Mouse (Mus musculus) limb, embryonic 11.5 days (tissue): ENCODE measurements at regions not wholly inside any gene's neighbourhood (a gene's known extent, or its start where the extent isn't known, plus 50 kb on each side); places are given as distances from the start of the nearest gene placed in this dataset.

ENCODE experiments used
- ATAC-seq: fragments of 200-750 bp; cut with Nextera tagmentation; 2 replicates; pipeline ENCODE4 v1.8.0; 2017; ENCODE audit warnings: low read depth; ENCODE audit not compliant: insufficient number of reproducible peaks, low FRiP score, low TSS enrichment
- DNase-seq: peaks from one replicate; pipeline ENCODE4 v3.0.0-alpha.2; 2015; ENCODE audit warnings: low spot score
- H3K27ac ChIP-seq: fragments of 300-500 bp; sonication (generic); replicated peaks from 2 replicates; pipeline ENCODE4 v1.5.1; 2014; ENCODE audit warnings: low read depth, mild to moderate bottlenecking, low read length
- H3K27me3 ChIP-seq: fragments of 300-500 bp; sonication (generic); 2 replicates; pipeline ENCODE4 v1.6.1; 2014; ENCODE audit warnings: mild to moderate bottlenecking, low read length, mixed read lengths; ENCODE audit not compliant: control insufficient read depth, insufficient read depth
- H3K36me3 ChIP-seq: fragments of 300-500 bp; sonication (generic); 2 replicates; pipeline ENCODE4 v1.6.1; 2014; ENCODE audit warnings: mild to moderate bottlenecking, low read length, moderate library complexity, mixed read lengths; ENCODE audit not compliant: control insufficient read depth, insufficient read depth
- H3K4me1 ChIP-seq: fragments of 300-500 bp; sonication (generic); 2 replicates; pipeline ENCODE4 v1.6.1; 2014; ENCODE audit warnings: low read length, mixed read lengths; ENCODE audit not compliant: control insufficient read depth, insufficient read depth
- H3K4me2 ChIP-seq: fragments of 300-500 bp; sonication (generic); 2 replicates; pipeline ENCODE4 v1.6.1; 2014; ENCODE audit warnings: low read depth, mild to moderate bottlenecking, moderate library complexity; ENCODE audit not compliant: severe bottlenecking
- H3K4me3 ChIP-seq: fragments of 300-500 bp; sonication (generic); 2 replicates; pipeline ENCODE4 v1.5.1; 2014; ENCODE audit warnings: low read depth, low read length
- H3K9ac ChIP-seq: fragments of 300-500 bp; sonication (generic); 2 replicates; pipeline ENCODE4 v1.6.1; 2014; ENCODE audit warnings: mild to moderate bottlenecking, low read length
- H3K9me3 ChIP-seq: fragments of 300-500 bp; sonication (generic); 2 replicates; pipeline ENCODE4 v1.6.1; 2016; ENCODE audit warnings: low read length; ENCODE audit not compliant: control insufficient read depth
- WGBS: fragments of 180-500 bp; shearing (Covaris S2); extraction: QIAGEN DNeasy Blood & Tissue Kit; methylation state at CpG from one replicate; pipeline ENCODE4 v1.1.7; 2014; 5-methylcytosine and 5-hydroxymethylcytosine counted together

GRCm38 (mm10) chr17:48680331-48680730 is 225.6 kb downstream of the Unc5cl start:
- ATAC-seq: no peak
- Histone ChIP-seq H3K4me1 (no peaks in the 10 kb centered on the region), H3K4me2 (no peak overlapping the region), H3K27ac (no peak overlapping the region), H3K9me3 (no peaks in the 10 kb centered on the region), H3K9ac (no peak overlapping the region), H3K27me3 (no peaks in the 10 kb centered on the region), H3K4me3 (no peak overlapping the region), H3K36me3 (no peaks in the 10 kb centered on the region)
- no peak for DNase-seq
- 91% methylated on average over 10 of the region's 10 CpGs for WGBS

GRCm38 (mm10) chr17:48688944-48689343 is 234.2 kb downstream of the Unc5cl start:
- Histone ChIP-seq H3K36me3 (no peaks in the 10 kb centered on the region), H3K9ac (no peak overlapping the region), H3K4me2 (no peak overlapping the region), H3K27me3 (no peaks in the 10 kb centered on the region), H3K9me3 (no peaks in the 10 kb centered on the region), H3K4me1 (no peaks in the 10 kb centered on the region), H3K27ac (no peak overlapping the region), H3K4me3 (no peak overlapping the region)
- ATAC-seq (no peak), DNase-seq (no peak)
- 77% methylated on average over 2 of the region's 2 CpGs for WGBS

- ATAC-seq: no peak
- Histone ChIP-seq H3K27ac (no peak overlapping the region), H3K4me1 (no peaks in the 10 kb centered on the region), H3K4me3 (no peak overlapping the region), H3K36me3 (no peaks in the 10 kb centered on the region), H3K4me2 (no peak overlapping the region), H3K27me3 (no peaks in the 10 kb centered on the region), H3K9me3 (no peaks in the 10 kb centered on the region; the same call in 1 of the 2 replicates), H3K9ac (no peak overlapping the region)
- WGBS: 81% methylated on average over 5 of the region's 5 CpGs
- DNase-seq: no peak
Observed at GRCm38 (mm10) chr17:48698456-48698855, 233.7 kb upstream of the Lrfn2 start.

- no peak overlapping the region for H3K4me3 ChIP-seq
- H3K36me3 ChIP-seq: no peaks in the 10 kb centered on the region
- 30% methylated on average over 10 of the region's 10 CpGs for WGBS
- H3K4me1 ChIP-seq: no peaks in the 10 kb centered on the region
- DNase-seq: peak; percentile 35
- H3K4me2 ChIP-seq: no peak overlapping the region
- no peaks in the 10 kb centered on the region; the same call in 1 of the 2 replicates for H3K9me3 ChIP-seq
- no peak overlapping the region for H3K9ac ChIP-seq
- ATAC-seq: no peak
- H3K27ac ChIP-seq: no peak overlapping the region
- H3K27me3 ChIP-seq: no peaks in the 10 kb centered on the region
Observed at GRCm38 (mm10) chr17:48700591-48700990, 231.6 kb upstream of the Lrfn2 start.

- Histone ChIP-seq H3K4me2 (no peak overlapping the region), H3K4me1 (no peaks in the 10 kb centered on the region), H3K9me3 (no peaks in the 10 kb centered on the region), H3K36me3 (no peaks in the 10 kb centered on the region), H3K4me3 (no peak overlapping the region), H3K27me3 (no peaks in the 10 kb centered on the region), H3K9ac (no peak overlapping the region), H3K27ac (no peak overlapping the region)
- no peak for ATAC-seq
- 81% methylated on average over 4 of the region's 4 CpGs for WGBS
- DNase-seq: no peak
Observed at GRCm38 (mm10) chr17:48720506-48720905, 211.7 kb upstream of the Lrfn2 start.

DNA sequence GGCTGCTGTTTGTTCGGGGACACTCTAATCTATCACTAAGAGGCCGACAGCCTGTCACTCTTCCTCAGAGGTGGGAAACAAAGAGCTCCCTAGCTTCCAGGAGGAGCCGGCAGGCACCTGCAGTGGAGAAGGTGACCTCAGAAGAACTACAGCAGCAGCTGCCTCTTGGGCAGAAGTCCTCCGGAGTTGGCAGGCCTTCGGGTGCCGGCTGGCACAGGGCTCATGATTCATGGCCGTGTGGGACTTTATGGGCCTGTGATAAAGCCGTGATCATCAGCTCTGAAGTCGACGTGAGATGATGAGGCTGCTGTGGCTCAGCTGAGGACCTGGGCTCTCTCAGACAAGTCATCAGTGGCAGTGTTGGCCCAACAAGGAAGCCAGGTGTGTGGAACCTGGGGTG is 208.9 kb upstream of the Lrfn2 start:
- Histone ChIP-seq H3K9ac (no peak overlapping the region), H3K4me2 (no peak overlapping the region), H3K27me3 (no peaks in the 10 kb centered on the region), H3K4me3 (no peak overlapping the region), H3K4me1 (no peaks in the 10 kb centered on the region), H3K36me3 (no peaks in the 10 kb centered on the region), H3K9me3 (no peaks in the 10 kb centered on the region), H3K27ac (no peak overlapping the region)
- ATAC-seq (no peak), DNase-seq (no peak)
- 80% methylated on average over 10 of the region's 10 CpGs for WGBS

- no peak overlapping the region for H3K9ac ChIP-seq
- no peak overlapping the region for H3K4me2 ChIP-seq
- no peaks in the 10 kb centered on the region for H3K9me3 ChIP-seq
- no peak overlapping the region for H3K27ac ChIP-seq
- no peak overlapping the region for H3K4me3 ChIP-seq
- H3K36me3 ChIP-seq: no peaks in the 10 kb centered on the region
- ATAC-seq (no peak), DNase-seq (no peak)
- no peaks in the 10 kb centered on the region for H3K4me1 ChIP-seq
- 85% methylated on average over 11 of the region's 11 CpGs for WGBS
- no peaks in the 10 kb centered on the region for H3K27me3 ChIP-seq
Observed at GRCm38 (mm10) chr17:48724513-48725112, 207.6 kb upstream of the Lrfn2 start.

- WGBS: 71% methylated on average over 3 of the region's 3 CpGs
- H3K9ac ChIP-seq: no peak overlapping the region
- ATAC-seq: no peak
Observed at GRCm38 (mm10) chr17:48726460-48726859, 205.7 kb upstream of the Lrfn2 start.

DNA sequence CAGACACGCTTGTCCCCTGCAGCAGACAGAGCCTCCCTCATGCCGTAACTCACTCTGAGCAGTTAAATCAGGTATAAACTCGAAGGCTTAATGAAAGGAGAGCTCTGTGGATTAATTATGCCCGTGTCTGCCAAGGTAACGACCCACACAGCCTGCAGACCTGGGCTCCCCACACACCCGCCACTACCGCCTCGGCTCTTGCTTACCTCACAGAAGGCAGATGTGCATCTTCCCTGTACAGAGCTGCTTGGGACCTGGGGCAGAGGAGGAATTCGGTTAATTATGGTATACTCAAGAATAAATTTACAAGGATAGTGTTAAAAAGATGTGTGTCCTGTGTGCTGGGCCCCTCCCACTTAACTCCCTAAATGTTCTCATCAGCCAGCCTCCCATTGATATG is 198.4 kb upstream of the Lrfn2 start:
- no peak for ATAC-seq
- no peak overlapping the region for H3K27ac ChIP-seq
- 47% methylated on average over 9 of the region's 9 CpGs for WGBS

More at GRCm38 (mm10) chr17:48726460-48726859, 205.7 kb upstream of the Lrfn2 start:
- H3K4me3 ChIP-seq: no peak overlapping the region
- H3K9me3 ChIP-seq: no peaks in the 10 kb centered on the region
- no peaks in the 10 kb centered on the region for H3K4me1 ChIP-seq
- no peak overlapping the region for H3K27ac ChIP-seq
- H3K36me3 ChIP-seq: no peaks in the 10 kb centered on the region
- no peak overlapping the region for H3K4me2 ChIP-seq
- no peaks in the 10 kb centered on the region for H3K27me3 ChIP-seq
- no peak for DNase-seq

More for the DNA sequence above, 198.4 kb upstream of the Lrfn2 start:
- Histone ChIP-seq H3K4me3 (no peak overlapping the region), H3K4me1 (no peaks in the 10 kb centered on the region), H3K9me3 (no peaks in the 10 kb centered on the region), H3K36me3 (no peaks in the 10 kb centered on the region), H3K4me2 (no peak overlapping the region), H3K9ac (no peak overlapping the region), H3K27me3 (no peaks in the 10 kb centered on the region)
- DNase-seq: no peak
